Mouse (Mus musculus): ENCODE data around the gene Mcrip1. TPM values are rescaled to one million over a fixed set of nuclear protein-coding genes. Genes with fewer than 3 reads are reported as not detected.
A peak's percentile ranks its signal among the peaks of the same experiment; 100 is the strongest.

The Mcrip1 gene
- polyA plus RNA-seq, 1 experiment from 2014 or later: 115 TPM

- no peak overlapping the region for H3K4me3 ChIP-seq (ENCODE audit: low read depth, low read length)
- H3K9ac ChIP-seq (ENCODE audit: low read length): no peak overlapping the region
- DNase-seq (ENCODE audit: low spot score): no peak
- peaks cover 14% of the 10 kb centered on the region; the same call in 1 of the 2 replicates for H3K4me1 ChIP-seq (replicated peaks; ENCODE audit: control insufficient read depth, insufficient read depth)
- no peaks in the 10 kb centered on the region for H3K9me3 ChIP-seq (ENCODE audit: control insufficient read depth, low read length)
- TF ChIP-seq EP300 (optimal IDR thresholded peaks at IDR 0.05): no peak
- no peak for TF ChIP-seq CTCF (IDR thresholded peaks at IDR 0.05; ENCODE audit: low read depth)
- H3K27me3 ChIP-seq (ENCODE audit: control insufficient read depth, insufficient read depth, low read length): no peaks in the 10 kb centered on the region; the same call in 1 of the 2 replicates
- H3K36me3 ChIP-seq (ENCODE audit: control insufficient read depth, insufficient read depth, low read length): no peaks in the 10 kb centered on the region
- no peak overlapping the region for H3K4me2 ChIP-seq (replicated peaks; ENCODE audit: low read depth)
- no peak overlapping the region for H3K27ac ChIP-seq (replicated peaks)
- WGBS: 78% methylated on average over 8 of the region's 8 CpGs
- ATAC-seq (ENCODE audit: low FRiP score, low TSS enrichment): no peak
Measured at GRCm38 (mm10) chr11:120534093-120534492, 15.4 kb downstream of the Mcrip1 start.

GRCm38 (mm10) chr11:120531646-120532045, 17.9 kb downstream of the Mcrip1 start:
- Histone ChIP-seq H3K4me1 (replicated peaks; ENCODE audit: control insufficient read depth, insufficient read depth) (peaks cover 8% of the 10 kb centered on the region; the same call in 1 of the 2 replicates), H3K36me3 (ENCODE audit: control insufficient read depth, insufficient read depth, low read length) (no peaks in the 10 kb centered on the region), H3K27ac (replicated peaks) (no peak overlapping the region), H3K4me3 (ENCODE audit: low read depth, low read length) (no peak overlapping the region), H3K9ac (ENCODE audit: low read length) (no peak overlapping the region), H3K9me3 (ENCODE audit: control insufficient read depth, low read length) (no peaks in the 10 kb centered on the region), H3K4me2 (replicated peaks; ENCODE audit: low read depth) (no peak overlapping the region), H3K27me3 (ENCODE audit: control insufficient read depth, insufficient read depth, low read length) (no peaks in the 10 kb centered on the region; the same call in 1 of the 2 replicates)
- no peak for TF ChIP-seq EP300 (optimal IDR thresholded peaks at IDR 0.05)
- DNase-seq (ENCODE audit: low spot score) (no peak), ATAC-seq (ENCODE audit: low FRiP score, low TSS enrichment) (no peak)
- WGBS: 22% methylated on average over 9 of the region's 9 CpGs

DNA sequence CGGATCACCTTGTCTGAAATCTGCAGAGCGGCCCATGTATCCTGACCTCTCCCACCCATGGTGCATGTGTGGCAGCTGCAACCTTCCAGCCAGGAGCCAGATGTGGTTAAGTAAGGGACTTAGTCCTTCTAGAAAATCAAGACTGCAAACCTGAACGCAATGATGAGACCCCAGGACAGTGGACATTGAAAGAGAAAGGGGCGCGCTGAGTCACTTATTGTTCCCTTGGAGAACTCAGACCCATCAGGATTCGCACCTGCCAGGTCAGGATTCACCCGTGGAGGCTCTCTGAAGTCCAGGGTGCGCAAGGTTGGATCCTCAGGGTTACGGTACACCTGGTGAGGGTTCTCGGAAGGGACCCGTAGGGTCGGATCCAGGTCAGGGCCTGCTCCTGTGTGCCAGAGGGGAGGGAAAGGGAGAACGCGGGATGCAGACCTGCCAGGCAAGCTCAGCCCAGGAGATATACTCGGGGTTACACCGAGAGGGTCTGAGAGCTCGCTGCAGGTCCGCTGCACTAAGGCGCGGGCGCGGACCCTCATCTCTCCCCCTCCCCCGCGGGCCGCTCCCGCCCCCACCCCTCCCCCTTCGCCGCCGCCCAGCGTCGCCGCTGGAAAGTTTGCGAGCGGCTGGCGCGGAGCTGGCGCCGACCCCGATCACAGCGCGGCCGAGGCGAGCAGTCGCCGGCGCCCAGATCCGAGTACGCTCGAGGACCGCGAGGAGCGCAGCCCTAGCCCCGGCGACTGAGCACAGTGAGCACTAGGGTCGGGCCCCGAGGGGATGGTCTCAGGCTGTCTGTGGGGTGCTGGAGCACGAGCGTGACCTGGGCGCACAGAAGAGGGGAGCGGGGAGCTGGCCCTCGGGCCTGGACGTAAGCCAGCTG, 19.2 kb downstream of the Mcrip1 start, which contains the start of gene Gcgr:
Gcgr (plus strand) TSS at position 615 of the 880 bp plus-strand sequence.
- Histone ChIP-seq H3K27ac (replicated peaks) (no peak within 1 kb of the TSS), H3K36me3 (ENCODE audit: control insufficient read depth, insufficient read depth, low read length) (no peaks in the 10 kb centered on the region), H3K9me3 (ENCODE audit: control insufficient read depth, low read length) (no peaks in the 10 kb centered on the region), H3K4me2 (replicated peaks; ENCODE audit: low read depth) (peak within 1 kb of the TSS; percentile 71), H3K9ac (ENCODE audit: low read length) (peak within 1 kb of the TSS; percentile 52), H3K4me3 (ENCODE audit: low read depth, low read length) (peak within 1 kb of the TSS; percentile 43), H3K4me1 (replicated peaks; ENCODE audit: control insufficient read depth, insufficient read depth) (peaks cover 8% of the 10 kb centered on the region; the same call in 1 of the 2 replicates), H3K27me3 (ENCODE audit: control insufficient read depth, insufficient read depth, low read length) (no peaks in the 10 kb centered on the region; the same call in 1 of the 2 replicates)
- ATAC-seq (ENCODE audit: low FRiP score, low TSS enrichment) (peak; percentile 10; the same call in 1 of the 2 replicates), DNase-seq (ENCODE audit: low spot score) (no peak)
- TF ChIP-seq EP300 (optimal IDR thresholded peaks at IDR 0.05) (no peak), CTCF (IDR thresholded peaks at IDR 0.05; ENCODE audit: low read depth) (no peak)
- WGBS: 12% methylated on average over 56 of the region's 62 CpGs

GRCm38 (mm10) chr11:120528903-120529302, 20.6 kb downstream of the Mcrip1 start:
- Histone ChIP-seq H3K9me3 (ENCODE audit: control insufficient read depth, low read length) (no peaks in the 10 kb centered on the region), H3K27ac (replicated peaks) (no peak overlapping the region), H3K9ac (ENCODE audit: low read length) (no peak overlapping the region), H3K36me3 (ENCODE audit: control insufficient read depth, insufficient read depth, low read length) (no peaks in the 10 kb centered on the region), H3K4me2 (replicated peaks; ENCODE audit: low read depth) (no peak overlapping the region), H3K27me3 (ENCODE audit: control insufficient read depth, insufficient read depth, low read length) (no peaks in the 10 kb centered on the region; the same call in 1 of the 2 replicates), H3K4me3 (ENCODE audit: low read depth, low read length) (no peak overlapping the region), H3K4me1 (replicated peaks; ENCODE audit: control insufficient read depth, insufficient read depth) (peaks cover 8% of the 10 kb centered on the region; the same call in 1 of the 2 replicates)
- 57% methylated on average over 4 of the region's 4 CpGs for WGBS
- TF ChIP-seq EP300 (optimal IDR thresholded peaks at IDR 0.05) (no peak), CTCF (IDR thresholded peaks at IDR 0.05; ENCODE audit: low read depth) (no peak)
- DNase-seq (ENCODE audit: low spot score) (no peak), ATAC-seq (ENCODE audit: low FRiP score, low TSS enrichment) (peak; percentile 20; the same call in 1 of the 2 replicates)

DNA sequence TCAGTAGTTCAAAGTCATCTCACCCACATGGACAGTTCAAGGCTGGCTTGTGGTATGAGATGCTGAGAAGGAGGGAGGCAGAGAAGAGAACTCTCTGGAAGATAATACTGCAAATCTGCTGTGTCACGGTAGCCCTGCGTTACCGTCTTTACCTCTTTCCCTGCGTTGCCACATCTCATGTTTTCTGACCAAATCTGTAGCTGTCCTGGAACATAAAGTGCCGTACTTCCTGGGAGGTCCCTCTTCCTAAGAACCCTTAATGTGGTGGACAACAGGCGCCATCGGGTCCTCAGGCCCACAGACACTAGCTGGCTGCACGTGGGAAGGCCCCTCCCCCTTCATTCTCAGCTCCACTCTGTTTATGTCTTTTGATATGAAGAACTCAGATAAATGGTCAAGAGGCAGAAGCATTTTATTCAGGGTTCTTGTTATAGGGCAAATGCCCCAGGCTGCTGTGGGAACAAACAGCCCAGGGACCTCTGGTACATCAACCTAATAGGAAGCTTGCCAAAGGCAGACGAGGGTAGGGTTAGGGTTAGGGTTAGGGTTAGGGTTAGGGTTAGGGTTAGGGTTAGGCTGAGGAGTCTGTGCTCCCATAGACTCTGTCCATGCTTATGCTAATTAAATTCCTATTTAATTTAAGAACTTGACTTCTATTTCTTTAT, 21.7 kb downstream of the Mcrip1 start:
- Histone ChIP-seq H3K27ac (replicated peaks) (no peak overlapping the region), H3K4me2 (replicated peaks; ENCODE audit: low read depth) (no peak overlapping the region), H3K4me1 (replicated peaks; ENCODE audit: control insufficient read depth, insufficient read depth) (peaks cover 8% of the 10 kb centered on the region; the same call in 1 of the 2 replicates), H3K9ac (ENCODE audit: low read length) (no peak overlapping the region), H3K27me3 (ENCODE audit: control insufficient read depth, insufficient read depth, low read length) (no peaks in the 10 kb centered on the region; the same call in 1 of the 2 replicates), H3K36me3 (ENCODE audit: control insufficient read depth, insufficient read depth, low read length) (no peaks in the 10 kb centered on the region), H3K9me3 (ENCODE audit: control insufficient read depth, low read length) (no peaks in the 10 kb centered on the region), H3K4me3 (ENCODE audit: low read depth, low read length) (no peak overlapping the region)
- ATAC-seq (ENCODE audit: low FRiP score, low TSS enrichment) (no peak), DNase-seq (ENCODE audit: low spot score) (no peak)
- WGBS: 66% methylated on average over 9 of the region's 9 CpGs
- TF ChIP-seq EP300 (optimal IDR thresholded peaks at IDR 0.05): no peak
- no peak for TF ChIP-seq CTCF (IDR thresholded peaks at IDR 0.05; ENCODE audit: low read depth)
